Mouse (Mus musculus) c-Kit-positive CD71-negative TER-119-negative erythroid progenitor cells, embryonic 14.5 days (primary cell): Measurements from ENCODE around the gene Ddx58.

Source experiments
- DNase-seq: peaks from one replicate; pipeline ENCODE4 v3.0.0-alpha.2; 2013; ENCODE audit warnings: low read depth

The Ddx58 gene

GRCm38 (mm10) chr4:40233062-40233664 lies 6.5 kb downstream of the Ddx58 start:
- no peak for DNase-seq

- no peak for DNase-seq
Measured at GRCm38 (mm10) chr4:40229723-40230122, 9.9 kb downstream of the Ddx58 start.

GRCm38 (mm10) chr4:40227886-40228285 lies 11.7 kb downstream of the Ddx58 start:
- no peak for DNase-seq

- DNase-seq, result no peak
Measured at GRCm38 (mm10) chr4:40227131-40227530, 12.5 kb downstream of the Ddx58 start.

GRCm38 (mm10) chr4:40226095-40226494 lies 13.5 kb downstream of the Ddx58 start:
- no peak for DNase-seq

- DNase-seq, result no peak
Measured at GRCm38 (mm10) chr4:40221876-40222585, 17.6 kb downstream of the Ddx58 start.

- no peak for DNase-seq
Measured at GRCm38 (mm10) chr4:40221004-40221760, 18.4 kb downstream of the Ddx58 start.

- no peak for DNase-seq
Measured at GRCm38 (mm10) chr4:40220437-40220836, 19.2 kb downstream of the Ddx58 start.

GRCm38 (mm10) chr4:40218382-40218781 lies 21.2 kb downstream of the Ddx58 start:
- peak; percentile 30 for DNase-seq

- DNase-seq, result no peak
Measured at GRCm38 (mm10) chr4:40217910-40218309, 21.7 kb downstream of the Ddx58 start.

- no peak for DNase-seq
Measured at GRCm38 (mm10) chr4:40212177-40212576, 27.5 kb downstream of the Ddx58 start.

- DNase-seq, result no peak
Measured at GRCm38 (mm10) chr4:40207701-40208100, 31.9 kb downstream of the Ddx58 start.

- no peak for DNase-seq
Measured at GRCm38 (mm10) chr4:40205231-40205903, 34.3 kb downstream of the Ddx58 start.

GRCm38 (mm10) chr4:40204374-40204773 lies 35.3 kb downstream of the Ddx58 start:
- DNase-seq, result no peak

- DNase-seq, result no peak
Measured at GRCm38 (mm10) chr4:40202205-40202604, 37.4 kb downstream of the Ddx58 start.

- no peak for DNase-seq
Measured at GRCm38 (mm10) chr4:40195336-40195735, 44.3 kb downstream of the Ddx58 start.

- no peak for DNase-seq
Measured at GRCm38 (mm10) chr4:40193461-40193860, 46.2 kb downstream of the Ddx58 start.

GRCm38 (mm10) chr4:40192246-40192645 lies 47.4 kb downstream of the Ddx58 start:
- DNase-seq, result no peak

GRCm38 (mm10) chr4:40187956-40188355 lies 51.7 kb downstream of the Ddx58 start:
- DNase-seq, result no peak

- DNase-seq, result no peak
Measured at GRCm38 (mm10) chr4:40184470-40184869, 55.2 kb downstream of the Ddx58 start.

GRCm38 (mm10) chr4:40183781-40184180 lies 55.8 kb downstream of the Ddx58 start:
- DNase-seq, result no peak

GRCm38 (mm10) chr4:40182651-40183320 lies 56.8 kb downstream of the Ddx58 start:
- peak; percentile 52 for DNase-seq
